Mouse (Mus musculus): ENCODE results near the gene Far1. TPM values are rescaled to one million over a fixed set of nuclear protein-coding genes. Genes with fewer than 3 reads are reported as not detected.

Far1 gene
- 8.1 TPM for polyA plus RNA-seq (2014; fragmentation: Illumina TruSeq; extraction: RNeasy Lipid Tissue Mini Kit (QIAGEN cat#74804); ENCODE audit: low read depth, low replicate concordance)

DNA sequence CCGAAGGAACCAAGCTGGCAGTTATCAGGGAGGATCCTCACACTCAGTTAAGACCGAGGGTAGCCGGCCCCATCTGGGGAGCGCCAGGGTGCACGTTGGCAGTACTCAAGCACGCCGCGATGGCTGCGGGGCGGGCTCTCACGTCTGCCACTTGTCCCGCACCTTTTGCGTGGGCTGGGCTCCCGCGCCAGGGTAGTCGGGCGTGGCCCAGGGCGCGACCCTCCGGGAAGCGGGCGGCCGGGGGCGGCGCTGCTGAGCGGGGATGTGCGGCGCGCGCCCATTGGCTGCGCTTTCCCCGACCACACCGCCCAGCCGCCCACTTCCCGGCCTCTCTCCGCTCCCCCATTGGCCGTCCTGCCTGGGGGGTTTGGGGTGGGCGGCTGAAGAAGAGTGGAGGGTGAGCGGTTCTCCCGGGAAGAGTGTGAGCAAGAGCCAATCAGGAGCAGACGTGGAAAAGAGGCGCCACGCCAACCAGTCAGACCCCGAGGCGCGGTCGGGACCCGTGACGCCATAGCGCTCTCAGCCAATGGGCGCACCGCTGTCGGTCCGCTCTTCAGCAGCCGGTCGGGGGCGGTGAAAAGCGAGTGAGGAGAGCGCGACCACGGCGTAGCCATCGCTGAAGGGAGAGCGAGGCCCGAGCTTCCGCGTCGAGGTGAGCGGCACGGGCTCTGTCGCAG lies at the start of gene Far1:
TSS of gene Far1 (plus strand) at position 549 of the 677 bp plus-strand sequence.

Other genes starting within 250 kb of the Far1 start
- gene Btbd10, start 144.4 kb upstream of the Far1 start, polyA plus RNA-seq (2014; fragmentation: Illumina TruSeq; extraction: RNeasy Lipid Tissue Mini Kit (QIAGEN cat#74804); ENCODE audit: low read depth, low replicate concordance): 4.2 TPM
- not detected for gene Pth, start 125.3 kb upstream of the Far1 start, polyA plus RNA-seq (2014; fragmentation: Illumina TruSeq; extraction: RNeasy Lipid Tissue Mini Kit (QIAGEN cat#74804); ENCODE audit: low read depth, low replicate concordance)

Data from liver, adult 10 weeks (tissue).